Mouse (Mus musculus) neural tube, embryonic 14.5 days (tissue): Measurements from ENCODE around the gene Ccdc158. TPM values are rescaled to one million over a fixed set of nuclear protein-coding genes. Genes with fewer than 3 reads are reported as not detected.

ENCODE experiments used
- ATAC-seq: fragments of 200-750 bp; cut with Nextera tagmentation; 2 replicates; pipeline ENCODE4 v1.8.0; 2017; ENCODE audit warnings: low read depth, mild to moderate bottlenecking, moderate TSS enrichment, moderate library complexity
- H3K27ac ChIP-seq: fragments of 300-500 bp; sonication (generic); 2 replicates; pipeline ENCODE4 v1.5.1; 2014; ENCODE audit warnings: low read depth, mild to moderate bottlenecking, control low read depth, low read length, moderate library complexity, mixed read lengths
- H3K27me3 ChIP-seq: fragments of 300-500 bp; sonication (generic); 2 replicates; pipeline ENCODE4 v1.6.1; 2014; ENCODE audit warnings: low read length; ENCODE audit not compliant: control insufficient read depth, insufficient read depth
- H3K36me3 ChIP-seq: fragments of 300-500 bp; sonication (generic); 2 replicates; pipeline ENCODE4 v1.6.1; 2014; ENCODE audit warnings: low read length, mixed read lengths; ENCODE audit not compliant: control insufficient read depth, insufficient read depth
- H3K4me1 ChIP-seq: fragments of 300-500 bp; sonication (generic); 2 replicates; pipeline ENCODE4 v1.6.1; 2014; ENCODE audit warnings: low read length; ENCODE audit not compliant: control insufficient read depth, insufficient read depth
- H3K4me2 ChIP-seq: fragments of 300-500 bp; sonication (generic); 2 replicates; pipeline ENCODE4 v1.6.1; 2014; ENCODE audit warnings: mild to moderate bottlenecking, low read depth, low read length, control low read depth
- H3K4me3 ChIP-seq: fragments of 300-500 bp; sonication (generic); 2 replicates; pipeline ENCODE4 v1.5.1; 2014; ENCODE audit warnings: low read depth, low read length, control low read depth, mixed read lengths
- H3K9ac ChIP-seq: fragments of 300-500 bp; sonication (generic); replicated peaks from 2 replicates; pipeline ENCODE4 v1.6.1; 2014; ENCODE audit warnings: low read depth, mild to moderate bottlenecking, control low read depth, low read length, mixed read lengths
- H3K9me3 ChIP-seq: fragments of 300-500 bp; sonication (generic); 2 replicates; pipeline ENCODE4 v1.6.1; 2016; ENCODE audit warnings: low read length; ENCODE audit not compliant: control insufficient read depth
- WGBS: fragments of 180-500 bp; shearing (Covaris S2); extraction: QIAGEN DNeasy Blood & Tissue Kit; methylation state at CpG from one replicate; pipeline ENCODE4 v1.1.7; 2014; 5-methylcytosine and 5-hydroxymethylcytosine counted together
- polyA plus RNA-seq: library from polyadenylated mRNA; unstranded; fragments of >200 nt; fragmentation: Nextera tagmentation; extraction: Ambion mirVana; gene quantifications from 2 replicates; pipeline ENCODE4 v1.2.1, GENCODE M21; 2014

Ccdc158 gene
- polyA plus RNA-seq, 1 experiment from 2014 or later = 0.80 TPM

GRCm38 (mm10) chr5:92596865-92597264, 78.2 kb downstream of the Ccdc158 start:
- Histone ChIP-seq H3K27ac (no peak overlapping the region), H3K36me3 (no peaks in the 10 kb centered on the region), H3K4me1 (no peaks in the 10 kb centered on the region), H3K4me2 (no peak overlapping the region), H3K27me3 (no peaks in the 10 kb centered on the region), H3K9me3 (no peaks in the 10 kb centered on the region), H3K4me3 (no peak overlapping the region), H3K9ac (no peak overlapping the region)
- ATAC-seq = no peak
- 94% methylated on average over 8 of the region's 8 CpGs for WGBS

- H3K4me2 ChIP-seq = no peak overlapping the region
- WGBS = 80% methylated on average over 5 of the region's 5 CpGs
- no peaks in the 10 kb centered on the region for H3K9me3 ChIP-seq
- H3K27me3 ChIP-seq = no peaks in the 10 kb centered on the region
- no peaks in the 10 kb centered on the region for H3K4me1 ChIP-seq
- no peak for ATAC-seq
- no peak overlapping the region for H3K27ac ChIP-seq
- H3K4me3 ChIP-seq = no peak overlapping the region
- no peaks in the 10 kb centered on the region for H3K36me3 ChIP-seq
- no peak overlapping the region for H3K9ac ChIP-seq
Measured at GRCm38 (mm10) chr5:92595026-92595425, 80.0 kb downstream of the Ccdc158 start.

- H3K9me3 ChIP-seq = no peaks in the 10 kb centered on the region
- WGBS = 61% methylated on average over 10 of the region's 10 CpGs
- no peak overlapping the region for H3K4me3 ChIP-seq
- no peaks in the 10 kb centered on the region for H3K27me3 ChIP-seq
- H3K36me3 ChIP-seq = no peaks in the 10 kb centered on the region
- no peak overlapping the region for H3K9ac ChIP-seq
- H3K27ac ChIP-seq = no peak overlapping the region
- H3K4me2 ChIP-seq = no peak overlapping the region
- no peaks in the 10 kb centered on the region for H3K4me1 ChIP-seq
- no peak for ATAC-seq
Measured at GRCm38 (mm10) chr5:92585932-92586331, 89.1 kb downstream of the Ccdc158 start.

GRCm38 (mm10) chr5:92579559-92579958, 95.5 kb downstream of the Ccdc158 start:
- Histone ChIP-seq H3K4me1 (no peaks in the 10 kb centered on the region), H3K4me3 (no peak overlapping the region), H3K36me3 (no peaks in the 10 kb centered on the region), H3K27ac (no peak overlapping the region), H3K27me3 (no peaks in the 10 kb centered on the region), H3K9ac (no peak overlapping the region), H3K4me2 (no peak overlapping the region), H3K9me3 (no peaks in the 10 kb centered on the region)
- 92% methylated on average over 14 of the region's 14 CpGs for WGBS
- no peak for ATAC-seq

- no peaks in the 10 kb centered on the region for H3K27me3 ChIP-seq
- H3K4me2 ChIP-seq = no peak overlapping the region
- H3K9me3 ChIP-seq = no peaks in the 10 kb centered on the region
- 92% methylated on average over 4 of the region's 4 CpGs for WGBS
- H3K36me3 ChIP-seq = no peaks in the 10 kb centered on the region
- no peak for ATAC-seq
- H3K4me1 ChIP-seq = no peaks in the 10 kb centered on the region
- no peak overlapping the region for H3K4me3 ChIP-seq
- no peak overlapping the region for H3K9ac ChIP-seq
- no peak overlapping the region for H3K27ac ChIP-seq
Measured at GRCm38 (mm10) chr5:92571232-92571631, 103.8 kb downstream of the Ccdc158 start.

- ATAC-seq = no peak
- Histone ChIP-seq H3K27ac (no peak overlapping the region), H3K4me2 (no peak overlapping the region), H3K9ac (no peak overlapping the region), H3K9me3 (no peaks in the 10 kb centered on the region), H3K4me3 (no peak overlapping the region), H3K36me3 (no peaks in the 10 kb centered on the region), H3K4me1 (no peaks in the 10 kb centered on the region), H3K27me3 (no peaks in the 10 kb centered on the region)
- WGBS = 77% methylated on average over 13 of the region's 13 CpGs
Measured at GRCm38 (mm10) chr5:92562002-92562401, 113.1 kb downstream of the Ccdc158 start.

- no peak for ATAC-seq
- Histone ChIP-seq H3K4me1 (no peaks in the 10 kb centered on the region), H3K27me3 (no peaks in the 10 kb centered on the region), H3K27ac (no peak overlapping the region), H3K36me3 (no peaks in the 10 kb centered on the region), H3K9ac (no peak overlapping the region), H3K4me3 (no peak overlapping the region), H3K4me2 (no peak overlapping the region), H3K9me3 (no peaks in the 10 kb centered on the region)
- 81% methylated on average over 2 of the region's 2 CpGs for WGBS
Measured at GRCm38 (mm10) chr5:92560201-92560600, 114.9 kb downstream of the Ccdc158 start.

Other genes starting within 250 kb of the Ccdc158 start
- gene Nup54, start 240.1 kb downstream of the Ccdc158 start, polyA plus RNA-seq = 52.7 and 53.7 TPM in 2 replicates
- gene Scarb2, start 168.4 kb downstream of the Ccdc158 start, polyA plus RNA-seq = 16.2 and 17.6 TPM in 2 replicates
- gene Fam47e, start 120.2 kb downstream of the Ccdc158 start, polyA plus RNA-seq = 1.4 and 2.1 TPM in 2 replicates
- gene Stbd1, start 72.2 kb downstream of the Ccdc158 start, polyA plus RNA-seq = 10.9 and 13.4 TPM in 2 replicates
- gene Shroom3, start 8.2 kb upstream of the Ccdc158 start, polyA plus RNA-seq = 2.9 and 3.3 TPM in 2 replicates